Mouse (Mus musculus) ES-Bruce4 (cell line): ENCODE data around the gene Lin7b.

Experiments used
- CTCF ChIP-seq: IDR thresholded peaks from one replicate; pipeline ENCODE4 v1.8.1; 2011; ENCODE audit warnings: low read depth, low read length
- EP300 ChIP-seq: IDR thresholded peaks from 2 replicates; pipeline ENCODE4 v1.6.1; 2011; ENCODE audit warnings: low read depth, low read length; ENCODE audit not compliant: insufficient read depth
- POLR2A ChIP-seq: IDR thresholded peaks from one replicate; pipeline ENCODE4 v1.8.1; 2011; ENCODE audit warnings: low read length; ENCODE audit not compliant: insufficient read depth

- TF ChIP-seq POLR2A (no peak), CTCF (no peak), EP300 (no peak)
These were observed 38.0 kb upstream of the Lin7b start for GRCm38 (mm10) chr7:45408351-45408750.
